Mouse (Mus musculus): ENCODE results near the gene Cep152. TPM values are rescaled to one million over a fixed set of nuclear protein-coding genes. Genes with fewer than 3 reads are reported as not detected.

Gene Cep152
- polyA plus RNA-seq, 1 experiment from 2014 or later: 3.0 TPM

DNA sequence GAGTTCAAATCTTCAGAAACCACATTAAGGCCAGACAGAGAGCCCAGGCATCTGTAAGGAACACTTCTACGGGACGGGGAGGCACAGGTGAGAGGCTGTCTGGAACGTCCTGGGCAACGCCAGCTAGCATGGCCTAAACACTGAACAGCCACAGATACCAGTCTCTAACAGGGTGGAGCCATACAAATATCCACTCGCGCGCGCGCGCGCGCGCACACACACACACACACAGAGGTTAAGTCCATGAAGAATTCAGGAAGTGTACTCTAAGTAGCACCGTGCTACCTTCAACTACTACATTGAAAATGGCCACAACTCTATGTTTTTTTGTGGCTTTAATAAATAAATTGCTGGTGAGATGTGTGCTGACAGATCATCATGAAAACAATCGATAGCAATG is 1.7 kb downstream of the Cep152 start:
- 97% methylated on average over 15 of the region's 15 CpGs for WGBS
- no peaks in the 10 kb centered on the region for H3K27me3 ChIP-seq (replicated peaks)
- H3K9me3 ChIP-seq: no peaks in the 10 kb centered on the region
- no peak overlapping the region for H3K27ac ChIP-seq
- no peak for ATAC-seq (replicated peaks)
- H3K4me2 ChIP-seq: no peak overlapping the region
- H3K36me3 ChIP-seq (replicated peaks): no peaks in the 10 kb centered on the region
- peaks cover 22% of the 10 kb centered on the region for H3K4me1 ChIP-seq
- H3K9ac ChIP-seq: no peak overlapping the region
- no peak overlapping the region for H3K4me3 ChIP-seq

DNA sequence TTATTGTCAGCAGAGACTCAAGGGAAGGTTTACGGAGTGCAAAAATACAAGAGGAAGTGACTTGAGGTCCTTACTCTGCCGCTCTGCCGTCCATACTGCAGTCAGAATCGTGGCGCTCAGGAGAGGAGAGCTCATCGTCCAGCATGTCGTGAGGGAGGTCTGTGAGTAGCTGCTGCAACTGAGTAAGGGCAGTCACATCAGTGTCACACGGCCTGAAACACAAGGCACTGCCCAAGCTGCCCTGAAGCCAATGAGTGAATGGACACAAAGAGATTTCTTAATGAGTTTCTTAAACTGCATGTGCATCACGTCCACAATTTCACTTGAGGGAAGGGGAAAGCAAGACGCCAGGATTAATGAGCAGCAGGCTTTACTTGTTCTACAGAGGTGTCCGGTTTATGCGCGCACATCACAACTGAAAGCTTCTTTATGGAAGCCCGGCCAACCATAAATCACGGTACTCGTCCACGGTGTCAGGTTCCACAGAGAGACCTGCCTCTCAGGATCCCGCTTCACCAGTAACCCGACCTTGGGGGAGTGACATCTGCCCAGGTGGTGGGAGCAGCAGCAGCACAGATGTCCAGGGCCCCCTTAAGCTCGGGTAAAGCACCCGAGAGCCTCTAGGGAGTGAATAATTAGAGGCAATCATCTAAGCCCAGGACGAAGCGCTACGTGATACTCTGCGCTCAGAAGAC is 4.6 kb downstream of the Cep152 start:
- Histone ChIP-seq H3K4me1 (peaks cover 16% of the 10 kb centered on the region), H3K27ac (no peak overlapping the region), H3K9me3 (no peaks in the 10 kb centered on the region), H3K4me3 (no peak overlapping the region), H3K9ac (no peak overlapping the region), H3K27me3 (replicated peaks) (no peaks in the 10 kb centered on the region), H3K4me2 (no peak overlapping the region), H3K36me3 (replicated peaks) (no peaks in the 10 kb centered on the region)
- no peak for ATAC-seq (replicated peaks)
- WGBS: 39% methylated on average over 25 of the region's 25 CpGs

DNA sequence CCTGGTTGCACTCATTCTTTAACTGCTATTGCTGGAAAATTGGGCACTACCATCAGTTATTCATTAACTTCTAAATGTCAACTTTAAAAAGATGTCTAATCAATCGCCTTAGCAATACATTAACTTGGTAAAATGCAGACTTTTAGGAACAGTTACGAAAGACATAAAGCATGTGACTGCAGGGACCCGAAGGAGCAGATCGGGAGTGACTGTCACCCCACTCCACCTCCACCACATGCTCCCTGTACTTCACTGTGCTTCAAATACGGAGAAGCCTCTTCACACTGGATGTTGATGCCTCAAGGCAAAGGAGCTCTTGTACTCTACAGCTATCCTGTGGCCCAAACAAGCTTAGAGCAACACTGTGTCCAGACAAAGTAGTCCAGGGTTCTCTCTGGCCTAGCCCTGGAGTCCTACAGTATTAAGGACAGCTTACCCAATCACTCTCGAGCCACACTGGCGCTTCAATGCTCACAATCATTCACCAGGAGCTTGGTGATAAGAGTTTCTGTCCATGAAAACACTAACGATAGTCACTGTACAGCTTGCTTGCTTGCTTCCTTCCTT is 9.0 kb downstream of the Cep152 start:
- H3K27me3 ChIP-seq (replicated peaks): no peaks in the 10 kb centered on the region
- no peak overlapping the region for H3K27ac ChIP-seq
- H3K9ac ChIP-seq: no peak overlapping the region
- ATAC-seq (replicated peaks): no peak
- no peaks in the 10 kb centered on the region for H3K9me3 ChIP-seq
- H3K4me2 ChIP-seq: no peak overlapping the region
- peaks cover 5% of the 10 kb centered on the region; the same call in 1 of the 2 replicates for H3K36me3 ChIP-seq (replicated peaks)
- H3K4me3 ChIP-seq: no peak overlapping the region
- WGBS: 90% methylated on average over 8 of the region's 8 CpGs
- H3K4me1 ChIP-seq: 0 out of 2 replicates have a peak, but pooled peaks cover 3% of the 10 kb centered on the region

DNA sequence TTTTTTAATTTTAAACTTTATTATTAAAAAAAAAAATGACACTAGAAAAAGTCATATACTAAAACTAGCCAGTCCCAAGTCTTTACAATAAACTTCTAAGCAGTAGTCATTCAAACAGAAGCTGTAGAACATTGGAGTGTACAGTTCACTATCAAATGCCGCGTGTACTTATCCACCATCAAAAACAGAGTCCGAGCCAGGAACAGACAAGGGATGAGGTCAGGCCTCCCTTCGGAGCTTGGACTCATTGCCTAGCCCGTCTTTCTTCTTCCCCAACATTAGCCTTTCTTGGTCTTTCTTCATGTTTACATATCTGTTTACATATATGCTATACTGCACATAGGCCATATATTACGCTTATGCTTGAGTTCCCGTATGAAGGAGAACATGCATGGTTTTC is 9.5 kb downstream of the Cep152 start:
- H3K4me1 ChIP-seq: 0 out of 2 replicates have a peak, but pooled peaks cover under 1% of the 10 kb centered on the region
- no peak overlapping the region for H3K4me3 ChIP-seq
- ATAC-seq (replicated peaks): no peak
- H3K9me3 ChIP-seq: no peaks in the 10 kb centered on the region
- H3K27me3 ChIP-seq (replicated peaks): no peaks in the 10 kb centered on the region
- 96% methylated on average over 7 of the region's 7 CpGs for WGBS
- no peak overlapping the region for H3K27ac ChIP-seq
- peaks cover 5% of the 10 kb centered on the region; the same call in 1 of the 2 replicates for H3K36me3 ChIP-seq (replicated peaks)
- no peak overlapping the region for H3K9ac ChIP-seq
- H3K4me2 ChIP-seq: no peak overlapping the region

DNA sequence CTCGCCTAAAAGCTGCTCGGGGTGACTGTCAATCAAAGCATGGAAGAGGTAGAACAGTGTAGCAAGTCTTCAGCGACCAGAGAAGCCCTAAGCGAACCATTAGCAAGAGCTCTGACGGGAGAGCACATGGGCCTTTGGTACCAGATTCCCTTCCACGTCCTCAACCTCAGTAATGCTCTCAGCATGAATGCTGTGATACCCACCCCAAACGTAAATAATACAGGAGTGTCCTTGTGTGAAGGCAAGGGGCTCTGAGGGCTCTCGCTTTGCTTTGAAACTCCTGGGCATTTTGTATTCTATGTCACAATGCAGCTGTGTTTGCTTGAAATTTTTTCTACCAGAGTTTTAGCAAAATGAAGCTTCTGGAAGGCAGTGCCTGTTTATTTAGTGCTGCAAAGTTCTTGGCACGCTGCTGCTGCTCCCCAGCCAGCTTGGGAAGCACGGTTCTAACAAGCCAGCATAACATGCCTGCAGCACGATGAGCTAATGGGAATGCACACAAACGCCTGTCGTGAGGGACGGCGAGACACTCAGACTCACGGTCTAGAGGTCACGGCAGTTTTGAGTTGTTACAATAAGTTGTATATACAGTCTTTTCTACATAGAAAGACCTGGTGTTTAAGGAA is 18.6 kb downstream of the Cep152 start:
- 84% methylated on average over 17 of the region's 17 CpGs for WGBS
- Histone ChIP-seq H3K4me3 (no peak overlapping the region), H3K9me3 (no peaks in the 10 kb centered on the region), H3K27me3 (replicated peaks) (no peaks in the 10 kb centered on the region), H3K36me3 (replicated peaks) (no peaks in the 10 kb centered on the region), H3K4me1 (no peaks in the 10 kb centered on the region), H3K27ac (no peak overlapping the region), H3K4me2 (no peak overlapping the region), H3K9ac (no peak overlapping the region)
- ATAC-seq (replicated peaks): no peak

DNA sequence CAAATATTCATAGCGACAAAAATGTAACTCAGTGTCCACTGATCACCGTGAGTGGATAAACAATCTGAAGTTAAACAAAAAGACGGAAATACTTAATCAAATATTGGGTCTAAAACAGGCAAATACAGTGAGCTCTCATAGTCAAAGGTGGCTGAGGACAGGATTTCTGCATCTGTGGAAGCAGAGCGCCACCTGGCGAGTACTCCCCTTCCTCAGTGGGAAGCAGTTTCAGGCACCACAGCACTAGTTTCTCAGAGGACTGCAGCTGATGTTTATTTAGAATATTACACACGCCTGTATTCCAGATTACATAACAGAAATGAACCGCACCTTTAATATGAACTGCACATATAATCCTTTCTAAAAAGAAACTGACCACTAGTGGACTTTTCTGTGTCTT is 20.3 kb downstream of the Cep152 start:
- WGBS: 76% methylated on average over 7 of the region's 7 CpGs
- H3K9me3 ChIP-seq: no peaks in the 10 kb centered on the region
- H3K4me2 ChIP-seq: no peak overlapping the region
- no peaks in the 10 kb centered on the region for H3K27me3 ChIP-seq (replicated peaks)
- H3K4me3 ChIP-seq: no peak overlapping the region
- H3K36me3 ChIP-seq (replicated peaks): no peaks in the 10 kb centered on the region
- ATAC-seq (replicated peaks): 0 out of 2 replicates have a peak, but pooled peaks have one; percentile 62
- no peaks in the 10 kb centered on the region for H3K4me1 ChIP-seq
- no peak overlapping the region for H3K27ac ChIP-seq
- no peak overlapping the region for H3K9ac ChIP-seq

DNA sequence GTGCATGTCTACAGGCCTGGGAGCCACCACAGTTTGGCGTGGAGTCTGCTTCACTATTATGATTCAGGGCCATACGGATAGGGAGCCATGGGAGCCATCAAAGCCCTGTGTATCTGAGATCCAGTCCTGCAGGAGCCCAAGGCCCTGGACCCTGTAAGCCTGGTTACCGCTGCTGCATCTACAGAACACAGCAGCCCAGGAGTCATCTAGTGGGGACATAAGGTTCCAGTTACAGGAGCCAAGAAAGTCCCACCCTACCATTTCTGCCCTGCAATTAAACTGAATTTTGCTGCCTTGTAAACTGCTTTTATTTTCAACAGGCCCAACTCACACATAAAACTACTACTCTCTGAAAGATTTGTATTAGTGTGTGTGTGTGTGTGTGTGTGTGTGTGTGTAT is 21.9 kb downstream of the Cep152 start:
- no peaks in the 10 kb centered on the region for H3K9me3 ChIP-seq
- WGBS: over 99% methylated on average over 3 of the region's 3 CpGs
- no peak overlapping the region for H3K9ac ChIP-seq
- H3K27ac ChIP-seq: no peak overlapping the region
- H3K36me3 ChIP-seq (replicated peaks): no peaks in the 10 kb centered on the region
- no peak overlapping the region for H3K4me2 ChIP-seq
- no peak for ATAC-seq (replicated peaks)
- H3K27me3 ChIP-seq (replicated peaks): no peaks in the 10 kb centered on the region
- no peaks in the 10 kb centered on the region for H3K4me1 ChIP-seq
- H3K4me3 ChIP-seq: no peak overlapping the region

DNA sequence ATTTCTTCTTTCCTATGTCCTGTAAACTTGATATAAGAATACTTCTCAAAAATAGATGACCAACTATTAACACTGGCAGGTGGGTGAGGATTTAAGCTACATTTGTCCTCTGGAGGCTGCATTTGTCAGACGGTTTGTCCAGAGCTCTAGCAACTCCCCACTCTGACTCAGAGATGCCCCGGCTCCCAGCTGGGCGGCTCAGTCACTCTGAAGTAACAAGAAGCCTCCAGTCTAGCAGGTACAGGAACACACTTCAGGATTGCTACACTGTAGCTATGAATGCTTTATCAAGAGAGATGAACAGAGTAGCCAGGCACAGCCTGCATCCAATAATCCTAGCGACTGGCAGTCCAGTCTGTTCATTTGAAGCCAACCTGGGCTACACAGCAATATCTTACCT is 26.0 kb downstream of the Cep152 start:
- H3K27me3 ChIP-seq (replicated peaks): no peaks in the 10 kb centered on the region
- no peaks in the 10 kb centered on the region for H3K4me1 ChIP-seq
- no peak overlapping the region for H3K4me2 ChIP-seq
- no peak overlapping the region for H3K9ac ChIP-seq
- H3K4me3 ChIP-seq: no peak overlapping the region
- ATAC-seq (replicated peaks): no peak
- WGBS: 87% methylated on average over 4 of the region's 4 CpGs
- no peaks in the 10 kb centered on the region for H3K36me3 ChIP-seq (replicated peaks)
- no peaks in the 10 kb centered on the region for H3K9me3 ChIP-seq
- no peak overlapping the region for H3K27ac ChIP-seq

DNA sequence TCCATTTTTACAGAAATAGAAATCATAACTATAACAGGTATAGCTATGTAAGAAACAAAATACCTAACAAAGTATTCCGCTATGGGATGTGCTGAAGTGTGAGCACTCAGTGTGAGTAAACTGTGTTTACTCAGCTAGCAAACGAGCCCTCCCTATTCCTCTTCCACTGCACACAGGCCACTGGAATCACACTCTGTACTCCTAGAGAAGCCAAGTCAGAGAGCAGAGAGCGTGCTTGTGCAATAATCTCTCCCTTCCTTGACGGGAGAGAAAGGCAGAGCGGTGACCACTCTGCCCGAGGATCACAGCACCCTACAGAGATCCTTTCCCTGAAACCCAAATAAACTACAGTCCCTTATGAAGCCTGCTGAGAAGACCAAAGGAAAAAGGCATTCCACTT is 26.7 kb downstream of the Cep152 start:
- WGBS: 77% methylated on average over 6 of the region's 6 CpGs

DNA sequence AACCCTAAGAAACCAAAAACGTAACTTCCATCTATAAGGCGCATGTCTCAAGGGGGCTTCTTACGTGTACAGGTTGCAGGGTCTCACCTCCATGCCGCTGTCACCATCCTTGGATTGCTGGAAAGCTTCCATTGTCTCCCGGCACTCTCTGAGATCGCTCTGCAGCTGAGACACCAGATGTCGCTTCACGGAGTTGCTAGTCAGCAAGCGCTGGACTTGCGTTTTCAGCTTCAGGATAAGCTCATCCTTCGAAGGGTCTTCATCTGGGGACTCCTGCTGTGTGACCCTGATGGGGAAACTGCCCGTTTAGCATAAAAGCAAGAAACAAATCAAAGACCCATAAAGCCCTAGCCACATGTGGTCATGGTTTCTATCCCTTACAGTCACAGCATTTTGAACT is 30.1 kb downstream of the Cep152 start:
- Histone ChIP-seq H3K27me3 (replicated peaks) (no peaks in the 10 kb centered on the region), H3K4me3 (no peak overlapping the region), H3K4me2 (no peak overlapping the region), H3K36me3 (replicated peaks) (no peaks in the 10 kb centered on the region), H3K9ac (no peak overlapping the region), H3K4me1 (no peaks in the 10 kb centered on the region), H3K27ac (no peak overlapping the region), H3K9me3 (no peaks in the 10 kb centered on the region)
- WGBS: 74% methylated on average over 12 of the region's 12 CpGs
- ATAC-seq (replicated peaks): no peak

More for the DNA sequence above, 26.7 kb downstream of the Cep152 start:
- Histone ChIP-seq H3K27me3 (replicated peaks) (no peaks in the 10 kb centered on the region), H3K36me3 (replicated peaks) (no peaks in the 10 kb centered on the region), H3K9me3 (no peaks in the 10 kb centered on the region), H3K4me3 (no peak overlapping the region), H3K4me1 (no peaks in the 10 kb centered on the region), H3K9ac (no peak overlapping the region), H3K27ac (no peak overlapping the region), H3K4me2 (no peak overlapping the region)
- no peak for ATAC-seq (replicated peaks)

DNA sequence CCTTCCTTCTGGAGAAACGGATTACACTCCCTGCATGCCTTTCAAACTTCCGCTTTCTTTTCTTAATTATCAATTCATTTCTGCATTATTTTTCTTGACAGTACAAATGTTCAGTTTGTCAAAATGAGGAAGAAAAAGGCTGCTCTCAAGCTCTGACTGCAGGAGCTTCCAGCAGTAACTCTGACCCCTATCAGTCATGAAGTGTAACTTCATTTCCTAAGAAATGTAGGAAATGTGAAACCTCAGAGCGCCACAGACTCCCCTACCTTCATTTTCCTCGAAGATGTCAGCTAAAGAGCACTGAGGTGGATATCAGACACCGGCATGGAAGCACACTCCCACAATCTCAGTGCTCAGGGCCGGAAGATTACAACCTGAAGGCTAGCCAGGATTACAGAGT is 30.8 kb downstream of the Cep152 start:
- Histone ChIP-seq H3K27ac (no peak overlapping the region), H3K4me2 (no peak overlapping the region), H3K9me3 (no peaks in the 10 kb centered on the region), H3K36me3 (replicated peaks) (no peaks in the 10 kb centered on the region), H3K9ac (no peak overlapping the region), H3K4me3 (no peak overlapping the region), H3K4me1 (no peaks in the 10 kb centered on the region), H3K27me3 (replicated peaks) (no peaks in the 10 kb centered on the region)
- WGBS: 92% methylated on average over 6 of the region's 6 CpGs
- no peak for ATAC-seq (replicated peaks)

DNA sequence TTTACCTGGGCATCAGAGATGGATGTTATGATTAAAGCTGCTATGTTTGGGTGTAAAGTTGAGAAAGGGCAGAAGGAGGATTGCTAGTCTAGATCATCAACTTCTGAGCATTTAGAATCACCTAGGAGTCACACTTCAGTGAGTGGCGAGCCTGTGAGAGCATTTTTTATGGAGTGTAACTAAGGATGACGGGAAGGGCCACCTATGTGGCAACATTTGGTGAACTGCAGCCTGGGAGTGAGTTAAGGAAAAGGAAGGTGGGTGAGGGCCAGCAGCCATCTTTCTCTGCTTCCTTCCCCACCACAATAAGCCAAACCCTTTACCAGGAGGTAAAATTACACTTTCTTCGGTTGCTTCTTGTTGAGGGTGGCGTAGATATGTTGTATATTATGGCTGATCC is 33.0 kb downstream of the Cep152 start:
- no peaks in the 10 kb centered on the region for H3K27me3 ChIP-seq (replicated peaks)
- no peak overlapping the region for H3K27ac ChIP-seq
- no peaks in the 10 kb centered on the region for H3K4me1 ChIP-seq
- ATAC-seq (replicated peaks): no peak
- H3K4me3 ChIP-seq: no peak overlapping the region
- H3K4me2 ChIP-seq: no peak overlapping the region
- WGBS: 94% methylated on average over 4 of the region's 4 CpGs
- H3K9me3 ChIP-seq: no peaks in the 10 kb centered on the region
- no peak overlapping the region for H3K9ac ChIP-seq
- no peaks in the 10 kb centered on the region; the same call in 1 of the 2 replicates for H3K36me3 ChIP-seq (replicated peaks)

DNA sequence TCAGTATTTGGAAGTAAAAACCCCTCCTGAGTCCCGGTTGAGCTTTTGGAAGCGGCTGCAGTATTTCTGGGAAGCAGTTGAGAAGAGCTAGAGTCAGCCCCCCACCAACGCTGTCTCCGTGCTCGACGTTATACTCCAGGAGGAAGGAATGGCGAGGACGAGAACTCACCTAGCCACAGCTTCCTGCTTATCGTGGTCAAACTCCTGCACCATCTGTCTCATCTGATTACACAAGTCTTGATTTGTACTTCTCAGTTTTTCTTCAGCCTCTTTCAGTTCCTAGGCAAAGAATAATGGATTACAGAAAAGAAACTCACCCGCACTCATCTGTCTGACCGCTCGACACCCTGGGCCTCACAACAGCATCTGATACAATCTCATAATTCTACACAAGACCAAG is 35.6 kb downstream of the Cep152 start:
- H3K27me3 ChIP-seq (replicated peaks): no peaks in the 10 kb centered on the region
- 95% methylated on average over 12 of the region's 12 CpGs for WGBS
- no peaks in the 10 kb centered on the region for H3K4me1 ChIP-seq
- H3K4me2 ChIP-seq: no peak overlapping the region
- no peak overlapping the region for H3K9ac ChIP-seq
- no peaks in the 10 kb centered on the region; the same call in 1 of the 2 replicates for H3K36me3 ChIP-seq (replicated peaks)
- no peaks in the 10 kb centered on the region for H3K9me3 ChIP-seq
- ATAC-seq (replicated peaks): no peak
- H3K27ac ChIP-seq: no peak overlapping the region
- H3K4me3 ChIP-seq: no peak overlapping the region

All from midbrain, embryonic 15.5 days (tissue).